Mouse (Mus musculus) heart, embryonic 16.5 days (tissue): ENCODE measurements at regions not wholly inside any gene's neighbourhood (a gene's known extent, or its start where the extent isn't known, plus 50 kb on each side); places are given as distances from the start of the nearest gene placed in this dataset.
"Not testable (repeated sequence)": the region's sequence is repeated elsewhere in the genome, so short reads cannot be mapped to it uniquely, and the experiment has no call there.

Experiments
- ATAC-seq: fragments of 200-750 bp; cut with Nextera tagmentation; replicated peaks from 2 replicates; pipeline ENCODE4 v1.8.0; 2017; ENCODE audit warnings: moderate number of reproducible peaks; ENCODE audit not compliant: insufficient read depth, low FRiP score; ENCODE audit errors: extremely low read depth
- H3K27ac ChIP-seq: fragments of 300-500 bp; sonication (generic); 2 replicates; pipeline ENCODE4 v1.5.1; 2014; ENCODE audit warnings: mild to moderate bottlenecking, low read length, control low read depth, moderate library complexity
- H3K27me3 ChIP-seq: fragments of 300-500 bp; sonication (generic); 2 replicates; pipeline ENCODE4 v1.6.1; 2014; ENCODE audit warnings: low read length, mixed read lengths; ENCODE audit not compliant: control insufficient read depth, insufficient read depth
- H3K36me3 ChIP-seq: fragments of 300-500 bp; sonication (generic); 2 replicates; pipeline ENCODE4 v1.6.1; 2014; ENCODE audit not compliant: control insufficient read depth, insufficient read depth
- H3K4me1 ChIP-seq: fragments of 300-500 bp; sonication (generic); 2 replicates; pipeline ENCODE4 v1.6.1; 2014; ENCODE audit warnings: low read length, mixed read lengths; ENCODE audit not compliant: control insufficient read depth, insufficient read depth
- H3K4me2 ChIP-seq: fragments of 300-500 bp; sonication (generic); 2 replicates; pipeline ENCODE4 v1.6.1; 2014; ENCODE audit warnings: low read depth, mild to moderate bottlenecking, control low read depth, low read length
- H3K4me3 ChIP-seq: fragments of 300-500 bp; sonication (generic); 2 replicates; pipeline ENCODE4 v1.5.1; 2014; ENCODE audit warnings: mild to moderate bottlenecking, control low read depth, low read length
- H3K9ac ChIP-seq: fragments of 300-500 bp; sonication (generic); 2 replicates; pipeline ENCODE4 v1.6.1; 2014; ENCODE audit warnings: low read length, control low read depth
- H3K9me3 ChIP-seq: fragments of 300-500 bp; sonication (generic); replicated peaks from 2 replicates; pipeline ENCODE4 v1.6.1; 2016; ENCODE audit warnings: low read length; ENCODE audit not compliant: control insufficient read depth
- WGBS: fragments of 180-500 bp; shearing (Covaris S2); extraction: QIAGEN DNeasy Blood & Tissue Kit; methylation state at CpG from one replicate; pipeline ENCODE4 v1.1.7; 2014; 5-methylcytosine and 5-hydroxymethylcytosine counted together

DNA sequence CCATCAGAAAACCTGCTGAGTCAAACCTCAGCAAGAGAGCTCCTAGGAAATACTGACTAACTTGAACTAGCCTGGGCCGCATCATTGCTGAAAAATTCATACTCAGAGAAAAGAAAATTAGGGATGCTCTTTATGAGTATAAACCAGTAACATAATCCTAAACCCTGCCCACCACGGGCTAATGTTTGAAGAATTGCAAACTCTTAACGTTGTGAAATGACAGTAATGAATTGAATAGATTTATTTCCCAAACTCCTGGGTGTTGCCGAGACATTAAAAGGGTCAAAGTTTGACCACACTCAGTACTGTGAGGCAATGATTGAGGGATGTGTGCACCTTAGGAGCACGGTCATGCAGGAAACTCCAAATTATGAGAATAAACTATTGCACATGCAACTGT is 125.3 kb downstream of the Gipc2 start:
- WGBS, result 80% methylated on average over 5 of the region's 5 CpGs
- Histone ChIP-seq H3K27ac (no peak overlapping the region), H3K4me3 (no peak overlapping the region), H3K4me1 (no peaks in the 10 kb centered on the region), H3K4me2 (no peak overlapping the region), H3K9me3 (no peaks in the 10 kb centered on the region), H3K27me3 (no peaks in the 10 kb centered on the region), H3K9ac (no peak overlapping the region), H3K36me3 (no peaks in the 10 kb centered on the region)
- no peak for ATAC-seq

DNA sequence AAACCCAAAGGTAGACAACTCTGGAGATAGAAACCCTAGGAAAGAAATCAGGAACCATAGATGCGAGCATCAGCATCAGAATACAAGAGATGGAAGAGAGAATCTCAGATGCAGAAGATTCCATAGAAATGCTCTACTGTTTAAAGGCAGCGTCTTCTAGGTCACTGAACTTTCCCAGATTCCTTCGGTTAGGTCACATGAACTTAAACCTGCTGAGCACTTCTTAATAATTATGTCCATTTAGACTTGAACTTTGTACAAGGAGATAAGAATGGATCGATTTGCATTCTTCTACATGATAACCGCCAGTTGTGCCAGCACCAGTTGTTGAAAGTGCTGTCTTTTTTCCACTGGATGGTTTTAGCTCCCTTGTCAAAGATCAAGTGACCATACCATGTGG is 129.2 kb downstream of the Gipc2 start:
- H3K36me3 ChIP-seq, H3K9me3 ChIP-seq, H3K9ac ChIP-seq, H3K4me3 ChIP-seq, H3K4me1 ChIP-seq, H3K27ac ChIP-seq, H3K4me2 ChIP-seq, H3K27me3 ChIP-seq, ATAC-seq: not testable (repeated sequence)
- 88% methylated on average over 5 of the region's 5 CpGs for WGBS

DNA sequence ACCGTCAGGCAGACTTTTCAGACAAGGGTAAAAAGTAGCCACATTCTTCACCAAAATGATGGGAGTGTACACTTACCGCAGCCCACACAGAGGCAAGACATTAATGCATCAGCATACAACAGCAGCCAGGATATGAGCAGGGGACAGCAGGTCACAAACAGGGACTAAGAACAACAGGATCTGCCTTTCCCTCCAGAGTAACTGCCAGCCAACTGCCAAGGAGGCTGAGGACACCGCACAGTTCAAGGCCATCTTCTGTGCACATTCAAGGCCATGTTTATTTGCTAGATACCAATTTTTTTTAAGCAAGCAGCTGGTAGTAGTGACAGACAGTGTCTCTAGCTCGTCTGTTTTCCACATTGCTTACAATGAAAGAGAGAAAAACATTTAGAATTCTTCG is 130.6 kb downstream of the Gipc2 start:
- no peak overlapping the region for H3K4me3 ChIP-seq
- WGBS, result 77% methylated on average over 5 of the region's 5 CpGs
- no peaks in the 10 kb centered on the region for H3K4me1 ChIP-seq
- no peaks in the 10 kb centered on the region for H3K9me3 ChIP-seq
- no peak overlapping the region for H3K9ac ChIP-seq
- H3K27ac ChIP-seq, result no peak overlapping the region
- ATAC-seq, result no peak
- H3K27me3 ChIP-seq, result no peaks in the 10 kb centered on the region
- H3K36me3 ChIP-seq, result no peaks in the 10 kb centered on the region
- H3K4me2 ChIP-seq, result no peak overlapping the region

DNA sequence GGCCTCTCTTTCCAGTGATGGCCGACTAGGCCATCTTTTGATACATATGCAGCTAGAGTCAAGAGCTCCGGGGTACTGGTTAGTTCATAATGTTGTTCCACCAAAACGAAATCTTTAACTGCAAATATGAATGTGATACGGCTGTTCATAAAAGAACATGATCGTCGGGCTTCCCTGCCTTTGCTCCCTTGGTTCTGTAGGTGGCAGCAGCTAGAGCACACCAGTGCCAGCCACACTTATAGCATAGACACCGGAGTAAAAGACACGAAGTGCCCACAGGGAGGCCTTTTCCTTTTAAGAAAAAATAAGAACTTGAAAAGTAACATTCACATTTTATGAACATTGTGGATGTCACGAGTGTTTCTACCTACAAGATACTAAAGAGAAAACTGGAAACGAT is 131.3 kb downstream of the Gipc2 start:
- Histone ChIP-seq H3K4me3 (no peak overlapping the region), H3K9ac (no peak overlapping the region), H3K4me2 (no peak overlapping the region), H3K4me1 (no peaks in the 10 kb centered on the region), H3K27ac (no peak overlapping the region), H3K36me3 (no peaks in the 10 kb centered on the region), H3K9me3 (no peaks in the 10 kb centered on the region), H3K27me3 (no peaks in the 10 kb centered on the region)
- ATAC-seq, result no peak
- WGBS, result 85% methylated on average over 10 of the region's 10 CpGs

DNA sequence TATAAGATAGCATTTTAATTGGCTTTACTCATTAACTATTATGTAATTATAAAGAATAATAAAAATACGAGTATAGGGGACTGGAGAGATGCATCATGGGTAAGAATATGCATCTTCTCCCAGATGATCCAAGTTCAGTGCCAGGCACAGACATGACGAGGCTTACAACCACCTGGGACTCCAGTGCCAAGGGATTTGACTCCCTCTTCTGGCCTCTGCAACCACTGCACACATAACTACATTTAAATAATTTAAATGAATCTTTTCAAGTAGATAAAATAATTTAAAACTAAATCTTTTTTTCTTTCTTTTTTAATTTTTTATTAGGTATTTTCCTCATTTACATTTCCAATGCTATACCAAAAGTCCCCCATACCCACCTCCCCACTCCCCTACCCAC is 131.8 kb downstream of the Gipc2 start:
- no peak overlapping the region for H3K27ac ChIP-seq
- no peaks in the 10 kb centered on the region for H3K36me3 ChIP-seq
- WGBS, result 75% methylated on average over 2 of the region's 2 CpGs
- H3K27me3 ChIP-seq, result no peaks in the 10 kb centered on the region
- H3K4me3 ChIP-seq, result no peak overlapping the region
- H3K9ac ChIP-seq, result no peak overlapping the region
- H3K4me2 ChIP-seq, result no peak overlapping the region
- no peaks in the 10 kb centered on the region for H3K4me1 ChIP-seq
- ATAC-seq, result no peak
- no peaks in the 10 kb centered on the region for H3K9me3 ChIP-seq

DNA sequence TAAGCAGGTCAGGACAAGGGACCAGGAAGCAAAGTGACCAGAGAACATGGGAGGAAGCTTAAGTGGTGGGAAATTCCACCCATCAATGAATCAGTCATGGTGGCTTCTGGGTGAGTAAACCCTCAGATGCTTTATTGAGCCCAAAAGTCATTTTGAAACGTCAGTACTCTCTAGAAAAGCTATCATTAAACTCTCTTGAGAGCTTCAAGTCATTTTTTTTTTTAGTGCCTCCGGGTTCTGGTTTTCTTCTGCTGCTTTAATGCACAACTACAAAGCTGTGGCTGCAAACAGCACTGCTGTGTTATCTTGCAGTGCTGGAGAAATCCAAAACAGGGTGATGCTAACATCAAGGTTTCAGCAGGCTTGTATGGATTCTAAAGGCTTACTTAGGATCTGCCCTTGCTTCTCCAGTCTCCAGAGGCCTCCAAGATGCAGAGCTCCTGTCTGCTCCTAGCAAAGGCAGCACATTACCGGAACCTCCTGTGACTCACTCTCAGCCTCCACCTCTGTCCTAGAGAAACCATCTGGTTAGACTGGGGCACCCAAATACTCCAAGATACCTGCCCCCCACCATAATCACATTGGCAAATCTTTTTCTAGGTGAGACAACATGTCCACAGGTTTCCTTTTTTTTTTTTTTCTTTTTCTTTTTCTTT is 133.2 kb downstream of the Gipc2 start:
- WGBS, result 55% methylated on average over 3 of the region's 3 CpGs
- H3K9ac ChIP-seq, result no peak overlapping the region
- no peaks in the 10 kb centered on the region for H3K27me3 ChIP-seq
- H3K4me1 ChIP-seq, result peaks cover 5% of the 10 kb centered on the region; the same call in 1 of the 2 replicates
- H3K4me3 ChIP-seq, result no peak overlapping the region
- no peaks in the 10 kb centered on the region for H3K9me3 ChIP-seq
- no peak overlapping the region for H3K27ac ChIP-seq
- H3K36me3 ChIP-seq, result no peaks in the 10 kb centered on the region
- no peak for ATAC-seq
- no peak overlapping the region for H3K4me2 ChIP-seq

DNA sequence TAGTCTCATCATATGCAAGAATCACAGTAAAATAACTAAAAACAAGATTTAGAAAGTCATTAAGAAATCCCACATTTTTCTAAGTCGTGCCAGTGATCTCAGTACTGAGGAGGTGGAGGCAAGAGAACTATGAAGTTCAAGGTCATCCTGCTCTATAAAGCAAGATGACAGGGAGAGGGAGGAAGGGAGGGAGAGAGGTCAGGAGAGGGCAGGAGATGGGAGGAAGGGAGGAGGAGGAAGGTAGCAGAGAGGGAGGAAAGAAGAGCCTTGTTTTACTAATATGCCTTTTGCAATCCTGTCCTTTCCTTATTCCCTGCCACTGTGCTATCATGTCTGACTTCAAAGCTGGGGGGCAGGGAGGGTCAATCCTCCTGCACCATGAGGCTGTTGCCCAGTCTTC is 137.3 kb downstream of the Gipc2 start:
- Histone ChIP-seq H3K36me3 (no peaks in the 10 kb centered on the region), H3K27me3 (no peaks in the 10 kb centered on the region), H3K4me1 (peaks cover 5% of the 10 kb centered on the region; the same call in 1 of the 2 replicates), H3K4me3 (no peak overlapping the region), H3K27ac (no peak overlapping the region), H3K9me3 (no peaks in the 10 kb centered on the region), H3K4me2 (no peak overlapping the region), H3K9ac (no peak overlapping the region)
- 34% methylated on average over 1 of the region's 1 CpGs for WGBS
- no peak for ATAC-seq

DNA sequence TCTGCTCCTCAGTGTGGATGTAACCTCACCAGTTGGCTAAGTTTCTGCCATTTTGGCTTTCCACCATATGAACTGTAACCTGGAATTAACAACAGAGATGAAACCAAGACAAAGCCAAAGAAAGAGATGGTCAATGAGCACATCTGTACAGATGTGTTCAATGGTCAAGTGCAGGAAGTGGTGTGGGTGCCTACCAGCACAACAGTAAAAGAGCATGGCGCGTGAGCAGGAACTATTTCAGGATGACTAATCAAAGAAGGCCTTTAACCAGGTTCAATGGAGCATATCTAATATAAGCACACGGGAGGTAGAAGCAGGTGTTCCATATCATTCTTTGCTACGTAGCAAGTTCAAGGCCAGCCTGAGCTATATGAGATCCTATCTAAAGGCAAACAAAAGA is 140.0 kb downstream of the Gipc2 start:
- Histone ChIP-seq H3K9me3 (no peaks in the 10 kb centered on the region), H3K4me1 (peaks cover 5% of the 10 kb centered on the region; the same call in 1 of the 2 replicates), H3K27ac (no peak overlapping the region), H3K9ac (no peak overlapping the region), H3K4me3 (no peak overlapping the region), H3K27me3 (no peaks in the 10 kb centered on the region), H3K4me2 (no peak overlapping the region), H3K36me3 (no peaks in the 10 kb centered on the region)
- 87% methylated on average over 4 of the region's 4 CpGs for WGBS
- ATAC-seq, result no peak

DNA sequence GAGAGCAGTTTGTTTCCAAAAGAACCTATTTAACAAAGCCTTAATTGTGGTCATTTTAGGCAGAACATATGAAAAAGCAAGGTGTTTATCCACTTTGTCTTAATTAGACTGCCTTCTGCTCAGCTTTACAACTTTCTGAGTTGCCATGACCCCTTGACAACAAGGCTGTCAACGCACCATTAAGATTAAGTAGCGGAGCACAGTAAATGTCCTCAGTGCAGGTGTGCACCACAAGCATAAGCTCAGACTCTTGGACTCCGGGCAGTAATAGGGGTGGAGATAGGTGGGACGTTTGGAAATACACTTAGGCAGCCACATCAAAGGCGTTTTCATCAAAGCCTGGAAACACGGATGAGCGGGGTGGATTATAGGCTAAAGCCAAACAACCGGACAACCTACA is 140.9 kb downstream of the Gipc2 start:
- no peak overlapping the region for H3K9ac ChIP-seq
- WGBS, result 84% methylated on average over 8 of the region's 8 CpGs
- H3K4me3 ChIP-seq, result no peak overlapping the region
- no peak overlapping the region for H3K4me2 ChIP-seq
- no peak for ATAC-seq
- H3K4me1 ChIP-seq, result peaks cover 5% of the 10 kb centered on the region; the same call in 1 of the 2 replicates
- no peak overlapping the region for H3K27ac ChIP-seq
- no peaks in the 10 kb centered on the region for H3K27me3 ChIP-seq
- no peaks in the 10 kb centered on the region for H3K9me3 ChIP-seq
- H3K36me3 ChIP-seq, result no peaks in the 10 kb centered on the region
